Mouse (Mus musculus): ENCODE data around the gene Mettl8. TPM values are rescaled to one million over a fixed set of nuclear protein-coding genes. Genes with fewer than 3 reads are reported as not detected.

Mettl8 gene
- total and polyA plus RNA-seq, 3 experiments = 20.0 to 21.7 TPM; not detected in 1

DNA sequence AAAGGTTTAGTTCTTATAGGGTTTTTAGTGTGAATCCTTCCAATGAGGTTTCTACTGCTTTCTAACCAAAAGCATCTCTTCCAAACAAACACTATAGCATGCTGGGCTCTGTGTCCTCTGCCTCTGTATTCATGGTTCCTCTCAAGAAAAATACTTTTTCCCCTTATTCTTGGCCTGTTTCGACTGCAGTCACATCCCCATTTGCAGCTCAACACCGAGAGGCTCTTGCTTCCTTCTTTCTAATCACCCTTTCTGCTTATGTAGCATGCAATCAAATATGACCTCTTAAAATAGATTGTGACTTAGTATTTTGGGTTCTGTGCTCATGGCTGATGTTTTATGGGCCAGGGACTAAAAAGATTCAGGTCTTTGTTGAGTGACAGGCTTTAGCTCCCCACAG, 87.1 kb downstream of the Mettl8 start:
- peaks cover 7 to 9% of the 10 kb centered on the region in 2 experiments for H3K4me1 ChIP-seq (ENCODE audit: control insufficient read depth in 1 of 2, insufficient read depth in 2 of 2, low read length in 2 of 2)
- no peaks in the 10 kb centered on the region for H3K9me3 ChIP-seq (replicated peaks; ENCODE audit: insufficient read depth, low read length)
- H3K36me3 ChIP-seq (ENCODE audit: control insufficient read depth in 1 of 2, insufficient read depth in 2 of 2, low read length in 2 of 2) = peaks cover 0 to 11% of the 10 kb centered on the region in 2 experiments
- H3K27ac ChIP-seq (ENCODE audit: control insufficient read depth, low read depth, low read length) = no peak overlapping the region
- DNase-seq (ENCODE audit: low read depth, low spot score) = no peak
- H3K9ac ChIP-seq (ENCODE audit: control insufficient read depth, low read depth, low read length, poor library complexity, severe bottlenecking) = no peak overlapping the region
- TF ChIP-seq UBTF (IDR thresholded peaks at IDR 0.05; ENCODE audit: borderline replicate concordance, insufficient read depth, low read depth, low read length) = no peak
- TF ChIP-seq TBP (IDR thresholded peaks at IDR 0.05; ENCODE audit: low read depth, low read length) = no peak
- no peak for TF ChIP-seq JUND (IDR thresholded peaks at IDR 0.05; ENCODE audit: low read depth, low read length)
- no peak for TF ChIP-seq HCFC1 (IDR thresholded peaks at IDR 0.05; ENCODE audit: low read depth, low read length)
- TF ChIP-seq MAX (IDR thresholded peaks at IDR 0.05; ENCODE audit: low read length) = no peak
- TF ChIP-seq RCOR1 (IDR thresholded peaks at IDR 0.05; ENCODE audit: low read depth, low read length) = no peak
- TF ChIP-seq MXI1 (IDR thresholded peaks at IDR 0.05; ENCODE audit: low read depth, low read length) = no peak
- no peak for TF ChIP-seq SIN3A (IDR thresholded peaks at IDR 0.05; ENCODE audit: low read length)
- no peak for TF ChIP-seq ZNF384 (IDR thresholded peaks at IDR 0.05; ENCODE audit: low read depth, low read length)
- no peak for TF ChIP-seq NRF1 (IDR thresholded peaks at IDR 0.05; ENCODE audit: insufficient read depth, low read depth, low read length, poor library complexity, severe bottlenecking)
- TF ChIP-seq USF2 (IDR thresholded peaks at IDR 0.05; ENCODE audit: borderline replicate concordance in 1 of 2, insufficient read depth in 1 of 2, low read depth in 1 of 2, low read length in 2 of 2) = no peak
- TF ChIP-seq ELF1 (IDR thresholded peaks at IDR 0.05; ENCODE audit: low read depth, low read length) = no peak
- TF ChIP-seq GATA1 (IDR thresholded peaks at IDR 0.05; ENCODE audit: low read depth, low read length) = no peak
- no peak for TF ChIP-seq NELFE (IDR thresholded peaks at IDR 0.05; ENCODE audit: low read depth, low read length)
- H3K79me2 ChIP-seq (ENCODE audit: control insufficient read depth, insufficient read depth, low read length, poor library complexity) = no peaks in the 10 kb centered on the region
- no peak overlapping the region for H3K4me3 ChIP-seq (ENCODE audit: control insufficient read depth in 1 of 2, insufficient read depth in 1 of 2, low read depth in 2 of 2, low read length in 2 of 2)
- no peaks in the 10 kb centered on the region for H3K27me3 ChIP-seq (ENCODE audit: control insufficient read depth in 1 of 2, insufficient read depth in 2 of 2, low read length in 2 of 2)

GRCm38 (mm10) chr2:70967216-70967615, 88.2 kb downstream of the Mettl8 start:
- H3K36me3 ChIP-seq (ENCODE audit: control insufficient read depth in 1 of 2, insufficient read depth in 2 of 2, low read length in 2 of 2) = peaks cover 0 to 11% of the 10 kb centered on the region in 2 experiments
- H3K4me1 ChIP-seq (ENCODE audit: control insufficient read depth in 1 of 2, insufficient read depth in 2 of 2, low read length in 2 of 2) = peaks cover 7 to 9% of the 10 kb centered on the region in 2 experiments
- H3K79me2 ChIP-seq (ENCODE audit: control insufficient read depth, insufficient read depth, low read length, poor library complexity) = no peaks in the 10 kb centered on the region
- H3K27ac ChIP-seq (ENCODE audit: control insufficient read depth, low read depth, low read length) = no peak overlapping the region
- H3K9me3 ChIP-seq (replicated peaks; ENCODE audit: insufficient read depth, low read length) = no peaks in the 10 kb centered on the region
- H3K4me3 ChIP-seq (ENCODE audit: control insufficient read depth in 1 of 2, insufficient read depth in 1 of 2, low read depth in 2 of 2, low read length in 2 of 2) = no peak overlapping the region
- H3K9ac ChIP-seq (ENCODE audit: control insufficient read depth, low read depth, low read length, poor library complexity, severe bottlenecking) = no peak overlapping the region
- TF ChIP-seq MXI1 (IDR thresholded peaks at IDR 0.05; ENCODE audit: low read depth, low read length) (no peak), TBP (IDR thresholded peaks at IDR 0.05; ENCODE audit: low read depth, low read length) (no peak), RAD21 (IDR thresholded peaks at IDR 0.05; ENCODE audit: low read depth, low read length) (no peak), POLR2AphosphoS5 (IDR thresholded peaks at IDR 0.05; ENCODE audit: borderline replicate concordance, low read depth, low read length) (no peak), KAT2A (conservative IDR thresholded peaks at IDR 0.05; ENCODE audit: low read depth, low read length) (no peak), ETS1 (IDR thresholded peaks at IDR 0.05; ENCODE audit: low read depth, low read length) (no peak), CHD1 (IDR thresholded peaks at IDR 0.05; ENCODE audit: low read depth, low read length) (no peak), MAX (IDR thresholded peaks at IDR 0.05; ENCODE audit: low read length) (no peak), UBTF (IDR thresholded peaks at IDR 0.05; ENCODE audit: borderline replicate concordance, insufficient read depth, low read depth, low read length) (no peak), CHD2 (IDR thresholded peaks at IDR 0.05; ENCODE audit: low read length) (no peak), MAFK (IDR thresholded peaks at IDR 0.05; ENCODE audit: borderline replicate concordance, low read depth, low read length) (no peak), SMC3 (IDR thresholded peaks at IDR 0.05; ENCODE audit: low read depth, low read length) (no peak), RCOR1 (IDR thresholded peaks at IDR 0.05; ENCODE audit: low read depth, low read length) (no peak)
- no peaks in the 10 kb centered on the region for H3K27me3 ChIP-seq (ENCODE audit: control insufficient read depth in 1 of 2, insufficient read depth in 2 of 2, low read length in 2 of 2)
- DNase-seq (ENCODE audit: low read depth, low spot score) = no peak
